Mouse (Mus musculus) heart, embryonic 11.5 days (tissue): ENCODE results near the gene Cmtm3. TPM values are rescaled to one million over a fixed set of nuclear protein-coding genes. Genes with fewer than 3 reads are reported as not detected.
"Not testable (repeated sequence)": the region's sequence is repeated elsewhere in the genome, so short reads cannot be mapped to it uniquely, and the experiment has no call there.

Experiments
- ATAC-seq: fragments of 200-750 bp; cut with Nextera tagmentation; replicated peaks from 2 replicates; pipeline ENCODE4 v1.8.0; 2017; ENCODE audit warnings: moderate library complexity; ENCODE audit not compliant: insufficient number of reproducible peaks, low FRiP score, low TSS enrichment
- H3K27ac ChIP-seq: fragments of 300-500 bp; sonication (generic); 2 replicates; pipeline ENCODE4 v1.5.1; 2014; ENCODE audit warnings: mild to moderate bottlenecking, low read depth, low read length
- H3K27me3 ChIP-seq: fragments of 300-500 bp; sonication (generic); 2 replicates; pipeline ENCODE4 v1.6.1; 2014; ENCODE audit warnings: mild to moderate bottlenecking, low read length, mixed read lengths; ENCODE audit not compliant: control insufficient read depth, insufficient read depth
- H3K36me3 ChIP-seq: fragments of 300-500 bp; sonication (generic); 2 replicates; pipeline ENCODE4 v1.6.1; 2014; ENCODE audit warnings: mild to moderate bottlenecking, low read length, moderate library complexity, mixed read lengths; ENCODE audit not compliant: control insufficient read depth, insufficient read depth
- H3K4me1 ChIP-seq: fragments of 300-500 bp; sonication (generic); 2 replicates; pipeline ENCODE4 v1.6.1; 2014; ENCODE audit warnings: low read length; ENCODE audit not compliant: control insufficient read depth, insufficient read depth
- H3K4me2 ChIP-seq: fragments of 300-500 bp; sonication (generic); 2 replicates; pipeline ENCODE4 v1.6.1; 2014; ENCODE audit warnings: mild to moderate bottlenecking, moderate library complexity
- H3K4me3 ChIP-seq: fragments of 300-500 bp; sonication (generic); 2 replicates; pipeline ENCODE4 v1.5.1; 2014; ENCODE audit warnings: low read depth, low read length
- H3K9ac ChIP-seq: fragments of 300-500 bp; sonication (generic); 2 replicates; pipeline ENCODE4 v1.6.1; 2014; ENCODE audit warnings: mild to moderate bottlenecking, low read depth, low read length, moderate library complexity
- H3K9me3 ChIP-seq: fragments of 300-500 bp; sonication (generic); replicated peaks from 2 replicates; pipeline ENCODE4 v1.6.1; 2016; ENCODE audit warnings: low read length; ENCODE audit not compliant: control insufficient read depth
- WGBS: fragments of 180-500 bp; shearing (Covaris S2); extraction: QIAGEN DNeasy Blood & Tissue Kit; methylation state at CpG from one replicate; pipeline ENCODE4 v1.1.7; 2014; ENCODE audit not compliant: insufficient replicate concordance; 5-methylcytosine and 5-hydroxymethylcytosine counted together
- polyA plus RNA-seq: library from polyadenylated mRNA; unstranded; fragments of >200 nt; fragmentation: Nextera tagmentation; extraction: Ambion mirVana; gene quantifications from 2 replicates; pipeline ENCODE4 v1.2.1, GENCODE M21; 2014

Gene Cmtm3
- polyA plus RNA-seq, 1 experiment from 2014 or later = 106 TPM

DNA sequence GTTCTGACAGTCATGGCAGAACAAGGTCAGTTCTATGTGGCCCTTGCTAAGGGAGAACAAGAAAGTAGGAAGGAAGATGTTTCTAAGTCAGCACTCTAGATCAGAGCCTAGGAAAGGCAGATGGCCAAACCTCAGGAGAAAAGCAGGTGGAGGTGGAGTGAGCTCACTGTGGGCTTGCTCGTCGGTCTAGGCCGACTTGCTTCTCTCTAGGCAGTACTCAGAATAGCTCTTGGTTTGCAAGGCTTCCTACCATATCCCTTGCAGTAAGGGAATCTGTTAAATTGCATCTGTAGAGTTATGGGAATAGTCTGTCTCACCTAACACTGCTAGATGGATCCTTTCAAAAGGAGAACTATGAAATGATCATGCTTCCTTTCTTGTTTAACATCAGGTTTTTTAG lies 27.2 kb upstream of the Cmtm3 start:
- 88% methylated on average over 3 of the region's 3 CpGs for WGBS
- not testable (repeated sequence) for H3K27me3 ChIP-seq, H3K4me1 ChIP-seq, H3K36me3 ChIP-seq, ATAC-seq, H3K4me3 ChIP-seq, H3K4me2 ChIP-seq, H3K9ac ChIP-seq, H3K9me3 ChIP-seq, H3K27ac ChIP-seq

DNA sequence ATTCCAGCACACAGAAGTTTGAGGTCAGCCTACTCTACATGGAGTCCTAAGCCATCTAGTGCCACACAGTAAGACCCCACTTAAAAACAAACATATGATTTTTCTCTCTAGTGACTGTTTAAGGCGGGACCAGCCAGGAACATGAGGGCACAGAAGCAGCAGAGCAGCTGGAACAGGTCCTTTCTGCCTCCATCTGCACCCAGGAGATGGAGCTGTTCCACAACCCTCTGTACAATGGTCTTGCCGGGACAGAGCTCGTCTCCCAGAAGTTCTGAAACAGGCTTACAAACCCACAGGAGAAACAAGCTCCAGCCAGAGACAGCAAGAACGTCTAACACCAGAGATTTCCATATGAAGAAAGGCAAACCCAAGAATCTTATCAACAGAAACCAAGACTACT lies 25.9 kb upstream of the Cmtm3 start:
- no peaks in the 10 kb centered on the region for H3K27me3 ChIP-seq
- no peaks in the 10 kb centered on the region for H3K4me1 ChIP-seq
- no peaks in the 10 kb centered on the region for H3K9me3 ChIP-seq
- no peak overlapping the region for H3K4me2 ChIP-seq
- H3K4me3 ChIP-seq = no peak overlapping the region
- no peak for ATAC-seq
- WGBS = 57% methylated on average over 4 of the region's 4 CpGs
- no peak overlapping the region for H3K9ac ChIP-seq
- no peak overlapping the region for H3K27ac ChIP-seq
- H3K36me3 ChIP-seq = no peaks in the 10 kb centered on the region

DNA sequence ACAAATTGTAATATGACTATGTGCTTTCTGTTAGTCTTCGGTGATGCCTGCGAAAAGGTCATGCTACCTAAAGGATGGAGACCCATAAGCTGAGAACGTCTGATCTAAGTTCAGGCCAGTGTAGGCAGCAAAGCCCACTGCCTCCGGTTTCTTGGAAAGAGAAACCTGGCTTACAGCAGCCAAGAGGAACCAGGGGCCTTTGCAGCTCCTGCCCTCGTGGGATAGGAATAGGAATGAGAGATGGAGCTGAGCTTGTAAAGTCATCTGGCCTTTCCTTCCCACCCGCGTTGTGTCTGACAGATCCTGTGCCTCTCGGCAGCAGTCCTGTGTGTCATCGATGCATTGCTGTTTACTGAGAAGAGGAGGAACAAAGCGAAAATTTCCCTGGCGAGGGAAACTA lies 17.9 kb upstream of the Cmtm3 start, which contains the start of gene Gm11020:
Gene Gm11020 (plus strand): TSS at position 301 of the 400 bp plus-strand sequence.
- H3K4me2 ChIP-seq, ATAC-seq, H3K4me3 ChIP-seq, H3K9ac ChIP-seq, H3K9me3 ChIP-seq, H3K27me3 ChIP-seq, H3K27ac ChIP-seq, H3K4me1 ChIP-seq, H3K36me3 ChIP-seq: not testable (repeated sequence)
- 75% methylated on average over 9 of the region's 11 CpGs for WGBS

DNA sequence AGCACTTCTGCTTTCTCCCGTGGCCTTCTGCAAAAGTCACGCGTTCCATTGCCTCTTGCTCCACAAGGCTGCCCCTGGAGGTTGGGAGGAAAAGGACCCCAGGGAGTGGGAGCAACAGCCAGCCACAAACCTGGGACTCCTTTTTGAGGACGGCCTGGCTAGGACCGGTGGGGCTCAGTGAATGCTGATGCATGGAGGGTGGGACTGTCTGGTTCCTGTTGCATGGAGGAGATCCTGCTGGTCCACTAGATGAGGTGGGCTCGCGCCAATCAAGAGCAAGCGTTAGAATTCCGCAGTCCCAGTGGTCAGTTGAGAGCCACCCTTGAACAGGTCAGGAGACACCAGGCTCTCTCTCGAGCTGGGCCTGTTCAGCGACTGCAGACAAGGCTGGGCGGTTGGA lies 17.3 kb upstream of the Cmtm3 start, which contains the start of gene Cmtm2b:
Gene Cmtm2b (plus strand): TSS at position 301 of the 400 bp plus-strand sequence.
- not testable (repeated sequence) for ATAC-seq, H3K36me3 ChIP-seq, H3K9me3 ChIP-seq, H3K4me3 ChIP-seq, H3K4me1 ChIP-seq, H3K4me2 ChIP-seq, H3K27ac ChIP-seq, H3K9ac ChIP-seq, H3K27me3 ChIP-seq
- 72% methylated on average over 12 of the region's 12 CpGs for WGBS

DNA sequence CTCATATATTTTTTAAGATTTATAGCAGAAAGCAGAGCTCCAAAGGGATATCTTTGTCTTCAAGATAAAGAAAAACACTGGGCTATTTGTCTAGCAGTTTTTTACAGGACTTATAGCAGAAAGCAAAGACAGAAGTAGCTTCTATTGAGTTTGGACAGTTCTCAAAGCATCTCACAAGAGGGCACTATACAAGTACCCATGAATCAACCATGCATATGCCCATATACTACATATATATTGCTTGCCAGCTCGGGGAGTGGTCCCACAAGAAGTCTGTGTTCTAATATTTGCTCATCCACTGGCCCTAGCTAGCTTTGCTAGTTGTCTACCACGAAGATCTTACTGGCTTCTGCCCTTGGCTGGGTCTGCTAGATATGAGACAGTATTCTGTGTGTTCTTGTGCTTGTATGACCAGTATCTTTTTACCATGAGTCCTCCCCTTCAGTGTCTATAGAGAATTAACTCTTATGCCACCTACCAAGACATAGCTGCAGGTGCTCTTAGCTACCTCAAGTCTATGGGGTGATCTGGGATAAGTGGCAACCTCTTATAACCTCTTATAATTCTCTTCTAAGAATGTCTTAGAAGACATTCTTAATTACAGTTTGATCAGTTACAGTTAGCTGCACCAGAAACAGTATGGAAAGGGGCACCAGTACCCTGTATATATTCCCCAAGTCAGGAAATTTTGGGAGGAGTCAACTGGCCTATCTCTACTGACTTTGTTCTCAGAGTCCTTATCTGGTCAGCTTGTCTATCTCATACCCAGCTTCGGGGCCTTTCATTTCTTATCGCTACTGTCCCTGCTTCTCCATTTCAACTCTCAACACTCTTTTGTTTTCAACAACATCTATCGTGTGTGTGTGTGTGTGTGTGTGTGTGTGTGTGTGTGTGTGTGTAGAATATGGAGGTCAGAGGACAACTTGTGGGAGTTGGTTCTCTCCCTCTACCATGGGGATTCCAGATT lies 6.3 kb upstream of the Cmtm3 start:
- no peak overlapping the region for H3K4me3 ChIP-seq
- H3K36me3 ChIP-seq = no peaks in the 10 kb centered on the region
- no peaks in the 10 kb centered on the region for H3K4me1 ChIP-seq
- no peaks in the 10 kb centered on the region for H3K27me3 ChIP-seq
- H3K27ac ChIP-seq = no peak overlapping the region
- 49% methylated on average over 5 of the region's 5 CpGs for WGBS
- no peaks in the 10 kb centered on the region for H3K9me3 ChIP-seq
- no peak for ATAC-seq
- H3K4me2 ChIP-seq = no peak overlapping the region
- no peak overlapping the region for H3K9ac ChIP-seq

DNA sequence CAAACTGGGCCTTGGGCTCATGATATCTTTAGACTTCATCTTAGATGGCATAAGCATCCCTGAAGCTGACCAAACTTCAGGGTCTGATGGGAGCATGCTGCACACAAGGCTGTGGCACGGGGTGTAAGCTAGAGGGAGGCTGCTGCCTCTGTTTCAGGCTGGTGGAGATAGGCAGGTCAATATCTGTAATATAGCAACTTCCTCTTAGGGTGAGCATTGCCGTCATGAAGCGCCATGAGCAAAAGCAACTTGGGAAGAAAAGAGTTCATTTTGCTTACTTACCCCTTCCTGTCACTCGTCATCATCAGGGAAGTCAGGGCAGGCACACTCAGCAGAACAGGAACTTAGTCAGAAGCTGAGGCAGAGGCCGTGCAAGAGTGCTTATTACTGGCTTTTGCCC lies 5.4 kb upstream of the Cmtm3 start:
- 62% methylated on average over 5 of the region's 5 CpGs for WGBS
- Histone ChIP-seq H3K9ac (no peak overlapping the region), H3K4me1 (no peaks in the 10 kb centered on the region), H3K4me3 (no peak overlapping the region), H3K27ac (no peak overlapping the region), H3K9me3 (no peaks in the 10 kb centered on the region), H3K4me2 (no peak overlapping the region), H3K27me3 (no peaks in the 10 kb centered on the region), H3K36me3 (no peaks in the 10 kb centered on the region)
- no peak for ATAC-seq

DNA sequence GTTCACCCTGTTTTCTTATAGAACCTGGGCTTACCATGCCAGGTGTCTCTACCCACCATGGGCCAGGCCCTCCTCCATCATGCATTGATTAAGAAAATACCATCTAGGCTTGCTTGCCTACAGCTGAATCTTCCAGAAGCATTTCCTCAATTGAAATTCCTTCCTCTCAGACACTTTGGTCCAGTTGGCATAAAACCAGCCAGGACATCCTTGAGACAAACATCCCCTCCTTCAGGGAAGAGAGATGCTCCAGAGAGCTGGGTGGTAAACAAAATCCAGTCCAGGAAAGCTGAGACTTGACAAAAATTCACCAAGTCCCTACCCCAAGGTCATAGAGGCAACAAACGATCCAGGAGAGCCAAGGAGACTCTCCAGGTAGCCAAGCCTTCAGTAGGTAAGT lies 5.0 kb upstream of the Cmtm3 start:
- no peak overlapping the region for H3K27ac ChIP-seq
- WGBS = 63% methylated on average over 1 of the region's 1 CpGs
- no peak overlapping the region for H3K4me2 ChIP-seq
- no peak overlapping the region for H3K9ac ChIP-seq
- H3K27me3 ChIP-seq = no peaks in the 10 kb centered on the region
- no peaks in the 10 kb centered on the region for H3K9me3 ChIP-seq
- no peak overlapping the region for H3K4me3 ChIP-seq
- H3K36me3 ChIP-seq = no peaks in the 10 kb centered on the region
- ATAC-seq = no peak
- 0 out of 2 replicates have a peak, but pooled peaks cover under 1% of the 10 kb centered on the region for H3K4me1 ChIP-seq

DNA sequence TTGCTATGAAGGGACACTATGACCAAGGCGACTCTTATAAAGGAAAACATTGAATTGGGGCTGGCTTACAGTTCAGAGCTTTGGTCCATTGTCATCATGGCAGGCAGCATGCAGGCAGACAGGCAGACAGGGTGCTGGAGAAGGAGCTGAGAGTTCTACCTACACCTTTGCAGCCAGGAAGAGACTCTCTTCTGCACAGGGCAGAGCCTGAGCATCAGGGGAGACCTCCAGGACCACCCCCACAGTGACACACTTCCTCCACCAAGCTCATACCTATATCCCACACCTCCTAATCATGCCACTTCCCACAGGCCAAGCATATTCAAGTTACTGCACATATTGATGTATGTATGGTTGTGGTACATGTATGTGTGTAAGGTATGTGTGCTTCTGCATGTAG lies 2.4 kb upstream of the Cmtm3 start:
- peaks cover 6% of the 10 kb centered on the region; the same call in 1 of the 2 replicates for H3K4me1 ChIP-seq
- H3K4me2 ChIP-seq = no peak overlapping the region
- no peak overlapping the region for H3K4me3 ChIP-seq
- H3K27ac ChIP-seq = no peak overlapping the region
- H3K9ac ChIP-seq = no peak overlapping the region
- WGBS = 67% methylated on average over 1 of the region's 1 CpGs
- no peaks in the 10 kb centered on the region for H3K36me3 ChIP-seq
- no peak for ATAC-seq
- H3K9me3 ChIP-seq = no peaks in the 10 kb centered on the region
- no peaks in the 10 kb centered on the region for H3K27me3 ChIP-seq

DNA sequence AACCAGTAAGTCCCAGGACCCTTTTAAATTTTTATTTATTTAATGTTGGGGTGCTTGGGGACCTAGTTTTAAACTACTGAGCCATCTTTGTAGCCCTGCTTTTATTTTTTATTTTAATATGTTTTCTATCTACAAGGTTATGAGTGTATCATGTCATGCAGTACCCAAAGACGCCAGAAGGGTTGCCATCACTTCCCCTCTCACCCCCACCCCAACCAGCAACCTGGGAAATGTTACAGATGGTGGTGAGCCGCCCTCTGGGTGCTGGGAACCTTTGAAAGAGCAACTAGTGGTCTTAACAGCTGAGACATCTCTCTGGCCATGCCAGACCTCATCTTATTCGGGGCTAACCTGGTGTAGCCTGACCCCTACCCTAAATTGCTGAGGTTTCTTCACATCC lies 1.3 kb upstream of the Cmtm3 start:
- ATAC-seq = no peak
- no peak overlapping the region for H3K9ac ChIP-seq
- peaks cover 10% of the 10 kb centered on the region; the same call in 1 of the 2 replicates for H3K4me1 ChIP-seq
- H3K4me3 ChIP-seq = no peak overlapping the region
- no peaks in the 10 kb centered on the region for H3K9me3 ChIP-seq
- no peaks in the 10 kb centered on the region for H3K36me3 ChIP-seq
- H3K4me2 ChIP-seq = no peak overlapping the region
- H3K27ac ChIP-seq = no peak overlapping the region
- 45% methylated on average over 3 of the region's 3 CpGs for WGBS
- H3K27me3 ChIP-seq = no peaks in the 10 kb centered on the region
